Mouse (Mus musculus): ENCODE measurements around the gene Arhgap31.

GRCm38 (mm10) chr16:38609092-38609491, 104.0 kb downstream of the Arhgap31 start:
- no peak for TF ChIP-seq CTCF (IDR thresholded peaks at IDR 0.05; ENCODE audit: low read depth, low read length)
- TF ChIP-seq POLR2A (IDR thresholded peaks at IDR 0.05; ENCODE audit: borderline replicate concordance, low read depth, low read length): no peak
